Mouse (Mus musculus): Measurements from ENCODE around the gene Wdr60.

The Wdr60 gene

GRCm38 (mm10) chr12:116193952-116194351, 68.9 kb downstream of the Wdr60 start:
- in situ Hi-C loops (cut with MboI, MseI) = loop anchor here (5.0 kb wide), 1 partner anchor 147 kb away; the partner anchor contains the start of gene Zfp386

- in situ Hi-C loops (cut with MboI, MseI) = loop anchor here (5.0 kb wide), 1 partner anchor 46 kb away; no protein-coding TSS in a partner anchor
These were observed 79.4 kb downstream of the Wdr60 start for GRCm38 (mm10) chr12:116183212-116183935.

GRCm38 (mm10) chr12:116182376-116182775, 80.4 kb downstream of the Wdr60 start:
- in situ Hi-C loops (cut with MboI, MseI) = loop anchor here (5.0 kb wide), 1 partner anchor 45 kb away; no protein-coding TSS in a partner anchor

- in situ Hi-C loops (cut with MboI, MseI) = loop anchor here (5.0 kb wide), 1 partner anchor 44 kb away; no protein-coding TSS in a partner anchor
These were observed 81.3 kb downstream of the Wdr60 start for GRCm38 (mm10) chr12:116181436-116182050.

- in situ Hi-C loops (cut with MboI, MseI) = no loop called here
These were observed 85.9 kb downstream of the Wdr60 start for GRCm38 (mm10) chr12:116176930-116177329.

DNA sequence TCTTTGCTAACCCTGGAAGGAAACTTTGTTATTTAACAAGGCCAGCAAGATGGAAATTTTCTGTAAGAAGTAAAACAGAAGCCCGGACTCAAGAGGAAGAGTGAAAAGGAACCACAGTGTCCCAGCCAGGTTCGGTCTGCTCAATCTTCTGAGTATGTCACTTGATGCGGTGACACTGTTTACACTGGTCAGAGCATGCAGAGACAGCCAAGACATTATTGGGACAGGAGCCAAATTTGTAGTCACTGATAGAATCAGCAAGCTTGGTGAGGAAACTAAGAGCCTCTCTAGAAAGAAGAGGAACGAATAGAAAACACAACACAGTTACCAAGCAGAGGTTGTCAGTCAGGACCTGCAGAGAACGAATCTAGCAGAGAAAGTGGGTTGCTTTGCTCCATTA, 93.2 kb downstream of the Wdr60 start:
- in situ Hi-C loops (cut with MboI, MseI) = no loop called here

GRCm38 (mm10) chr12:116165368-116165767, 97.5 kb downstream of the Wdr60 start:
- in situ Hi-C loops (cut with MboI, MseI) = no loop called here

DNA sequence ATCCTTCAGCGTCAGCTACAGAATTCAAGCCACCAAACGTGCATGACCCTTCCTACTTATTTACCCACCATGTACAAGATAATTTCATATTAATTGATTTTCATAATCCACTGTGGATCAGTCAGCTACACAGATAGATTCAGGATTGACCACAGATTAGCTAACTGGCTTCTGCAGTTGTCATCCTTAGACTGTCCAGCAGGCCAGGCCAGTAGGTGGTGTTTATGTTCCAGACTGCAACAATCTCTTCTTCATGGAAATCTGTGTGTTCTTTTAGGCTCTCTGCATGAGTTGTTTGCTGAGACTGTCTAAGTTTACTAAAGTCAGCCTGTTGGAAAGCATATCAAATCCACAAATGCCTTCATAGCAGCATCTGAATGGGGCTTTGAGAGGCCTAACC, 103.1 kb downstream of the Wdr60 start:
- in situ Hi-C loops (cut with MboI, MseI) = no loop called here

GRCm38 (mm10) chr12:116159223-116159622, 103.6 kb downstream of the Wdr60 start:
- in situ Hi-C loops (cut with MboI, MseI) = no loop called here

GRCm38 (mm10) chr12:116156792-116157532, 105.9 kb downstream of the Wdr60 start:
- in situ Hi-C loops (cut with MboI, MseI) = no loop called here
